ENCODE assay signal across 7 mouse cellular contexts in genomic region chr9:104277528-104278162, GRCm38 (mm10). TPM values are rescaled to one million over a fixed set of nuclear protein-coding genes. Genes with fewer than 3 reads are reported as not detected.
DNase-seq lines count a peak whose midpoint lies in the region; ATAC-seq lines count a peak whose summit lies in the region.

No protein-coding gene starts in this region.

- no peak overlapping the region for H3K9ac ChIP-seq in heart, embryonic 15.5 days
- H3K9ac ChIP-seq in stomach, embryonic 14.5 days (replicated peaks; ENCODE audit: low read depth, low read length), result no peak overlapping the region

- DNase-seq in 3134 (ENCODE audit: extremely low read depth, insufficient read length, low spot score), result peak; percentile 35
- peak; percentile 65 for DNase-seq in A20 (ENCODE audit: low read depth, low spot score)
- peak; percentile 8 for DNase-seq in c-Kit-positive CD71-positive TER-119-negative erythroid progenitor cells, embryonic 14.5 days (ENCODE audit: low read depth)
- peak; percentile 11 to 38 for DNase-seq in kidney, postnatal 4 days
- peak; percentile 25 for DNase-seq in midbrain, embryonic 10.5 days (ENCODE audit: low spot score)

- peak overlapping the region; percentile 49 for H3K4me2 ChIP-seq in heart, embryonic 15.5 days
- H3K4me2 ChIP-seq in stomach, embryonic 14.5 days (replicated peaks; ENCODE audit: low read depth, low read length), result no peak overlapping the region

- H3K9me3 ChIP-seq in heart, embryonic 15.5 days (replicated peaks), result no peaks in the 10 kb centered on the region
- H3K9me3 ChIP-seq in midbrain, embryonic 10.5 days (replicated peaks), result no peaks in the 10 kb centered on the region
- no peaks in the 10 kb centered on the region for H3K9me3 ChIP-seq in stomach, embryonic 14.5 days (ENCODE audit: control insufficient read depth, low read depth, low read length)

- H3K4me3 ChIP-seq in heart, embryonic 15.5 days, result no peak overlapping the region
- peak overlapping the region; percentile 28; the same call in 1 of the 2 replicates for H3K4me3 ChIP-seq in midbrain, embryonic 10.5 days
- H3K4me3 ChIP-seq in stomach, embryonic 14.5 days (ENCODE audit: low read depth, low read length), result no peak overlapping the region

- peaks cover 6% of the 10 kb centered on the region for H3K27me3 ChIP-seq in heart, embryonic 15.5 days
- H3K27me3 ChIP-seq in midbrain, embryonic 10.5 days (ENCODE audit: low read depth, poor library complexity, severe bottlenecking), result no peaks in the 10 kb centered on the region
- H3K27me3 ChIP-seq in stomach, embryonic 14.5 days (ENCODE audit: control insufficient read depth, insufficient read depth, low read length), result no peaks in the 10 kb centered on the region

- no peak for ATAC-seq in heart, embryonic 15.5 days (replicated peaks; ENCODE audit: insufficient number of reproducible peaks, insufficient read depth, low FRiP score, low read depth)
- peak; percentile 60; the same call in 1 of the 2 replicates for ATAC-seq in stomach, embryonic 14.5 days (ENCODE audit: insufficient number of reproducible peaks, insufficient read depth, low FRiP score, low read depth)

- 0 out of 2 replicates have a peak, but pooled peaks cover 3% of the 10 kb centered on the region for H3K4me1 ChIP-seq in heart, embryonic 15.5 days (replicated peaks)
- H3K4me1 ChIP-seq in midbrain, embryonic 10.5 days, result no peaks in the 10 kb centered on the region
- no peaks in the 10 kb centered on the region for H3K4me1 ChIP-seq in stomach, embryonic 14.5 days (ENCODE audit: control insufficient read depth, insufficient read depth, low read length)

- no peak overlapping the region for H3K27ac ChIP-seq in heart, embryonic 15.5 days
- no peak overlapping the region for H3K27ac ChIP-seq in midbrain, embryonic 10.5 days (replicated peaks)
- no peak overlapping the region for H3K27ac ChIP-seq in stomach, embryonic 14.5 days (ENCODE audit: low read length)

- 24% methylated on average over 18 of the region's 18 CpGs for WGBS in heart, embryonic 15.5 days
- WGBS in midbrain, embryonic 10.5 days, result 25% methylated on average over 18 of the region's 18 CpGs
- 20% methylated on average over 18 of the region's 18 CpGs for WGBS in stomach, embryonic 14.5 days

- H3K36me3 ChIP-seq in heart, embryonic 15.5 days, result no peaks in the 10 kb centered on the region
- no peaks in the 10 kb centered on the region for H3K36me3 ChIP-seq in midbrain, embryonic 10.5 days
- H3K36me3 ChIP-seq in stomach, embryonic 14.5 days (ENCODE audit: control insufficient read depth, insufficient read depth, low read length), result no peaks in the 10 kb centered on the region

RNA-seq across cellular contexts. Expression of gene Dnajc13, which starts 14.9 kb away (rescaled TPM):
- 14.8 and 17.0 TPM in 2 replicates for polyA plus RNA-seq in heart, embryonic 15.5 days (2015; fragmentation: Nextera tagmentation; extraction: Ambion mirVana)
- 15.9 and 18.7 TPM in 2 replicates for polyA plus RNA-seq in midbrain, embryonic 10.5 days (2016; fragmentation: Nextera tagmentation; extraction: Ambion mirVana)
- 26.1 and 37.7 TPM in 2 replicates for polyA plus RNA-seq in stomach, embryonic 14.5 days (2014; fragmentation: Nextera tagmentation; extraction: Ambion mirVana)

RNA-seq across cellular contexts. Expression of gene Acpp, which starts 59.9 kb away (rescaled TPM):
- 0.10 and 1.1 TPM in 2 replicates for polyA plus RNA-seq in heart, embryonic 15.5 days (2015; fragmentation: Nextera tagmentation; extraction: Ambion mirVana)
- 0.16 TPM in 1 of 2 replicates, not detected in the other for polyA plus RNA-seq in midbrain, embryonic 10.5 days (2016; fragmentation: Nextera tagmentation; extraction: Ambion mirVana)
- polyA plus RNA-seq in stomach, embryonic 14.5 days (2014; fragmentation: Nextera tagmentation; extraction: Ambion mirVana), result 0.75 and 0.97 TPM in 2 replicates

Comparison
In these comparisons a context has a peak if more than half of its experiments do, and no peak if none do; other contexts are left out.
1. DNase-seq: peak in every context shown above with its lines; median percentile 65 in A20; 35 in 3134; 25 in midbrain, embryonic 10.5 days; 24 in kidney, postnatal 4 days; 8 in c-Kit-positive CD71-positive TER-119-negative erythroid progenitor cells, embryonic 14.5 days.